In genomic region chr6:134897443-134898094, GRCm38 (mm10) we compare ENCODE assay signal across 8 mouse cellular contexts. TPM values are rescaled to one million over a fixed set of nuclear protein-coding genes. Genes with fewer than 3 reads are reported as not detected.
DNase-seq lines count a peak whose midpoint lies in the region; ATAC-seq lines count a peak whose summit lies in the region.

No protein-coding gene starts in this region.

- H3K27me3 ChIP-seq in intestine, embryonic 15.5 days (replicated peaks), result no peaks in the 10 kb centered on the region

- 0 out of 2 replicates have a peak, but pooled peaks cover 4% of the 10 kb centered on the region for H3K4me1 ChIP-seq in intestine, embryonic 15.5 days (replicated peaks)

- H3K27ac ChIP-seq in intestine, embryonic 15.5 days, result peak overlapping the region; percentile 99

- H3K9ac ChIP-seq in intestine, embryonic 15.5 days, result peak overlapping the region; percentile 65

- peak overlapping the region; percentile 47 for H3K4me3 ChIP-seq in intestine, embryonic 15.5 days (replicated peaks)

- no peaks in the 10 kb centered on the region for H3K36me3 ChIP-seq in intestine, embryonic 15.5 days

- under 1% methylated on average over 38 of the region's 38 CpGs for WGBS in intestine, embryonic 15.5 days

- H3K4me2 ChIP-seq in intestine, embryonic 15.5 days (replicated peaks), result peak overlapping the region; percentile 74

- peak; percentile 97 for DNase-seq in adrenal gland, adult 2 months
- DNase-seq in embryo, embryonic 11 days, result peak; percentile 95
- DNase-seq in gastrocnemius, postnatal 25 days, result peak; percentile 96
- DNase-seq in left cerebral cortex, postnatal 14 days (ENCODE audit: low spot score in 2 of 2), result peak; percentile 94 to 95
- DNase-seq in right cerebral cortex, postnatal 14 days, result peak; percentile 91
- DNase-seq in urinary bladder, postnatal 25 days (ENCODE audit: low spot score), result peak; percentile 98

- intact Hi-C loops in left cerebral cortex, postnatal 14 days (cut with DNase I), result loop anchor here (2.0 kb wide), 1 partner anchor 19 kb away; no protein-coding TSS in a partner anchor

- H3K9me3 ChIP-seq in intestine, embryonic 15.5 days, result no peaks in the 10 kb centered on the region

- peak; percentile 95 for ATAC-seq in intestine, embryonic 15.5 days
- peak; percentile 88 for ATAC-seq in megakaryocyte-erythroid progenitor cell, adult 5-6 weeks (replicated peaks; ENCODE audit: low FRiP score, low TSS enrichment, poor library complexity, severe bottlenecking)

RNA-seq across cellular contexts. Expression of gene Gpr19, which starts 0.8 kb away (rescaled TPM):
- 1 to 10 TPM; 5.2 to 8.6 TPM for total RNA-seq in adrenal gland, adult 2 months (2021)
- 9.6 and 9.9 TPM in 2 replicates for polyA plus RNA-seq in adrenal gland, adult 2 months (2012; rRNA removed)
- 1 to 10 TPM; 3.2 to 4.0 TPM for total RNA-seq in gastrocnemius, postnatal 25 days (2021)
- 10.4 and 10.6 TPM in 2 replicates for polyA plus RNA-seq in intestine, embryonic 15.5 days (2015; fragmentation: Nextera tagmentation; extraction: Ambion mirVana)
- 10 to 100 TPM; 27.5 to 28.0 TPM for total RNA-seq in left cerebral cortex, postnatal 14 days (2021)
- 6.5 and 6.9 TPM in 2 replicates for total RNA-seq in megakaryocyte-erythroid progenitor cell, adult 5-6 weeks (2014; fragmentation: Nextera tagmentation)
- 4.5 and 7.0 TPM in 2 replicates for total RNA-seq in megakaryocyte-erythroid progenitor cell, adult 5-6 weeks (2017)

RNA-seq across cellular contexts. Expression of gene Cdkn1b, which starts 22.6 kb away (rescaled TPM):
- 10 to 100 TPM; 41.5 to 42.2 TPM for total RNA-seq in adrenal gland, adult 2 months (2021)
- 24.5 and 31.9 TPM in 2 replicates for polyA plus RNA-seq in adrenal gland, adult 2 months (2012; rRNA removed)
- total RNA-seq in gastrocnemius, postnatal 25 days (2021), result 10 to 100 TPM; 33.9 to 34.0 TPM
- polyA plus RNA-seq in intestine, embryonic 15.5 days (2015; fragmentation: Nextera tagmentation; extraction: Ambion mirVana), result 15.3 and 15.9 TPM in 2 replicates
- 10 to 100 TPM; 45.1 to 49.4 TPM for total RNA-seq in left cerebral cortex, postnatal 14 days (2021)
- total RNA-seq in megakaryocyte-erythroid progenitor cell, adult 5-6 weeks (2014; fragmentation: Nextera tagmentation), result 17.2 and 22.1 TPM in 2 replicates
- total RNA-seq in megakaryocyte-erythroid progenitor cell, adult 5-6 weeks (2017), result 34.9 and 49.3 TPM in 2 replicates

Comparison
In these comparisons a context has a peak if more than half of its experiments do, and no peak if none do; other contexts are left out.
1. Peak in every context shown above with its lines: DNase-seq, ATAC-seq, H3K4me3 ChIP-seq and H3K27ac ChIP-seq.